Mouse (Mus musculus) bone marrow macrophage, adult 2 months (primary cell): ENCODE data around the gene Mfsd10.

Experiments used
- CTCF ChIP-seq: IDR thresholded peaks from 2 replicates; pipeline ENCODE4 v1.5.1; 2012; ENCODE audit warnings: low read depth, mild to moderate bottlenecking, low read length, moderate library complexity
- POLR2A ChIP-seq: IDR thresholded peaks from 2 replicates; pipeline ENCODE4 v1.6.1; 2012; ENCODE audit warnings: mild to moderate bottlenecking, low read depth, low read length, borderline replicate concordance

DNA sequence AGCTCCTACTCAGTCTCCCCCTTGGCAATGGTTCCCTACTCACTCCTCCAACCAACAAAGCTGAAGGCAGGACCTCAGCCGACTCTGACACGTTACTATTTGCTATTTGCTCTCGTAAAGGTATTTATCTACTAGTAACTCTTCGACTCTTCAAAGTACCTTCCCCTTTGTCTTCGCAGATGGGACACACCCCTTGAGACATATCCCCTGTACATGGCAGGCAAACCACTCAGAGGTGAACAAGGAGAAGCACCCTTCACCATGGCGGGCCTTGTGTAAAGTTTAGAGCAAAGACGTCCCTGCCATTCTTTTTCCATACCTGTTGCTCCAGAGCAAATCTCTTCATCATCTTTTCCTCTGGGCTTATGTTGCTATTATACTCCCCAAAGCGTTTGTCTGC, 20.5 kb upstream of the Mfsd10 start:
- no peak for TF ChIP-seq CTCF
- no peak for TF ChIP-seq POLR2A
